Mouse (Mus musculus) ovary, postnatal 36 days (tissue): ENCODE measurements around the gene Cldn14.

Experiments
- DNase-seq: peaks from one replicate; pipeline ENCODE4 v3.0.0; 2022; ENCODE audit warnings: low spot score, mixed read lengths

Gene Cldn14

DNA sequence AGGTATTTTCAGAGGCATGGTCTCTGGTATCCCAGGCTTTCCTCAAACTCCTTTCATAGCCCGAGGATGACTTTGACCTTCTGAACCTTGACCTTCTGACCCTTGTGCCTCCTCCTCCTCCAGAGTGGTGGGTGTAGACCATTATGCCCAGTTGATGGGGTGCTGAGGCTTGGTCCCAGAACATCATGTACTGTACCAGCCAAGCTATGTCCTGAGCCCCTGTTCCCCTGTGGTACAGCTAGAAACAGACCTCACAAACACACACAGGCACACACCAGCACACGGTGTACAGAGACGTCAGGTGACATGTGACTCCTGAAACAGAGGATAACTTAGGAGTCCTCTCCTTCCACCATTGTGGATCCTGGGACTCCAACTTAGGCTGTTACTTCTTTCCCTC, 95.8 kb downstream of the Cldn14 start:
- no peak for DNase-seq

DNA sequence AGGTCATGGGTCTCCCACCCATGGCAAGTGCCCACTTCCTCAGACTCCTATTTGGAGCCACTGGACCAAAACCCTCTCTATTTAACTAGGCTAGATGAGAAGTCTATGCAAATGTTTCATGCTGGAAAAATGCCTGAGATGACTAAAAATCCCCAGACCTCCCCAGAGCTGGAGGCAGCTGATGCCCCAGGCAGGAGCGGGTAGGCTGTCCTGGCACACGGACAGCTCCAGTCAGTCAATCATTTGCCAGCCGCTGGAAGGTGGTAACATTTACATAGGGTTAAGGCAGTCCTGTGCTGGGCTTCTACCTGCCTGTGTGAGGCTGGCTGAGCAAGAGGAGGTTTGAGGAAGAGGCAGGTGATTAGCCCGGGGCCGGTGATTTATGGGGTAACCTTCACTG, 96.5 kb downstream of the Cldn14 start:
- DNase-seq: no peak

DNA sequence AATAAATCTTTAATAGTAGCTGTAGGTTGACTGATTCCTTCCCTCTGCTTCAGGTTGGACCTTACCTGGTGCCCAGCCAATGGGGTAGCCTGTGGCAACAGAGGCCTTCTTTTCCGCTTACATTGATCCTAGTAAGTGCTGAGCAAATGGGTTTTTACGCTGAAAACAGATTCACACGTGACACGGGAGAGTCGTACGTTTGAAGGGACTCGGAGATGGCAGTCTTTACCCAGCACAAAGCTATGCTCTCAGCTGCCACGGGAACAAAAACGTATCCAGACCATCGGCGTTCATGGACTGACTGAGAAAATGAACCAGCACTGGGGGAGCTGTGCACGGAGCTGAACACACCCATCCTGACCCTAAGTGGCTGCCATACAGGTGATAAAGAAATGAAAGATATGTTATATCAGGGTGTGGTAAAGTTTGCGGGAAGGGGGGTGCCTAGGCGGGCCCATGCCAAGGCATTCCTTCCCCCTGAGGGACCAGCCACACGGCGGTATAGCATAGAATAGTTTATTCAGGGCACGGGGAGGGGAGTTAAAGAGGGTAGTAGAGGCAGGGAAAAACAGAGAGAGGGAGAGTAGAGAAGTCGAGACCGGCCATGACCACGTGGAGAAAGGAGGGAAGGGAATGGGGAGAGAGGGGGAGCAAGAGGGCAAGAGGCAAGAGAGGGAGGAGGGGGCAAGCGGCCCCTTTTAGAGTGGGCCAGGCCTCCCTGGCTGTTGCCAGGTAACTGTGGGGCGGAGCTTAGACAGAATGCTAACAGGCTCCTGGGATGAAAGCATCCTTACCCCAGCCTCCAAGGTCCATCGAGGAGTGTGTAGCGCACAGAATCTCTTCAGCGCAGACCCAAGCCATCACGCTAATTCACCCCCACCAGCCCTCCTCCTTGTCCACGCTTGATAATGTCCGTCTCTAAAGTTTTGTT, 97.6 kb downstream of the Cldn14 start:
- DNase-seq: no peak

DNA sequence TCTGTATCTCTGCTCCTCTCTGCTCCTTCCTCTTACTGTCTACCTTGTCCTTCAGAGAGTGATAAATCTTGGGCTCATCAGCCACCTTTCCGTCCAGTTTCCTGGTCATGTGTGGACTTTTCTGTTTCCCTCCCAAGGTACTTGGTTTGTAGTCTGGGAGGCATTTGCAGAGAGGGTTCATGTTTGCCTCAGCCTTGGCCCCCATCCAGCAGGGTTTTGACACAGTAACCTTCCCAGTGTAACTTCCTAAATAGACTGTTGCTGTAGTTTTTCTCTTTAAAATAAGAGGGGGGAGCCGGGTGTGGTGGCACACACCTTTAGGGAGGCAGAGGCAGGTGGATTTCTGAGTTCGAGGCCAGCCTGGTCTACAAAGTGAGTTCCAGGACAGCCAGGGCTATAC, 98.7 kb downstream of the Cldn14 start:
- no peak for DNase-seq

DNA sequence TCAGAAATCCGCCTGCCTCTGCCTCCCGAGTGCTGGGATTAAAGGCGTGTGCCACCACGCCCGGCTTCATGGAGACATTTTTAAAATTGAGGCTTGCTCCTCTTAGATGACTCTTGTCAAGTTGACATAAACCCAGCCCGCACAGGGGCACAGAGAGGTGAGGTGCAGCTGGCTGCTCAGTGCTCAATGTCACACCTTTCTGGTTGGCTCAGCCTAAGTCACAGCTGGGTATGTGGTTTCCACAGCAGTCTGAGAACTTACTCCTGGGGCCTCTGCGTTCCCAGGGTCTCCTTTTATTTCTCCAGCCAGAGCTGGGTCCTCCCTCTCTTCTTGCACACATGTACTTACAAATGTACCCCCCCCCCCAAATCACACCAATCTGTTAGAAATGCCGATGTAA, 100.4 kb downstream of the Cldn14 start:
- DNase-seq: no peak

DNA sequence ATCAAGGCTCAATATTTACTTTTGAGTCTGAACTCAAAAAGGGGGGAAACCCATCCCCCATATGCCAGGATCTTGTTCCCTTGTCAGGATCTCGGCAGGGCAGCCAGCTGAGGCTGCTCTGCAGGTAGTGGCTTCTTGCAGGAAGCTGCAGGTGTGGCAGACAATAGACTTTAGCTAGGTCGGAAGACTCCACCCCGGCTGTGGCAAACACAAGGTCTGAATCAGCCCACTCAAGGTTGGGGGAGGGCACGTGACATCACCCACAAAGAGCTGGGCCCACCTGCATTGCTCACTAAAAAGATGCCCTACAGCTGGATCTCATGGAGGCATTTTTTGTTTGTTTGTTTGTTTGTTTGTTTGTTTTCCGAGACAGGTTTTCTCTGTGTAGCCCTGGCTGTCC, 100.9 kb downstream of the Cldn14 start:
- DNase-seq: no peak

DNA sequence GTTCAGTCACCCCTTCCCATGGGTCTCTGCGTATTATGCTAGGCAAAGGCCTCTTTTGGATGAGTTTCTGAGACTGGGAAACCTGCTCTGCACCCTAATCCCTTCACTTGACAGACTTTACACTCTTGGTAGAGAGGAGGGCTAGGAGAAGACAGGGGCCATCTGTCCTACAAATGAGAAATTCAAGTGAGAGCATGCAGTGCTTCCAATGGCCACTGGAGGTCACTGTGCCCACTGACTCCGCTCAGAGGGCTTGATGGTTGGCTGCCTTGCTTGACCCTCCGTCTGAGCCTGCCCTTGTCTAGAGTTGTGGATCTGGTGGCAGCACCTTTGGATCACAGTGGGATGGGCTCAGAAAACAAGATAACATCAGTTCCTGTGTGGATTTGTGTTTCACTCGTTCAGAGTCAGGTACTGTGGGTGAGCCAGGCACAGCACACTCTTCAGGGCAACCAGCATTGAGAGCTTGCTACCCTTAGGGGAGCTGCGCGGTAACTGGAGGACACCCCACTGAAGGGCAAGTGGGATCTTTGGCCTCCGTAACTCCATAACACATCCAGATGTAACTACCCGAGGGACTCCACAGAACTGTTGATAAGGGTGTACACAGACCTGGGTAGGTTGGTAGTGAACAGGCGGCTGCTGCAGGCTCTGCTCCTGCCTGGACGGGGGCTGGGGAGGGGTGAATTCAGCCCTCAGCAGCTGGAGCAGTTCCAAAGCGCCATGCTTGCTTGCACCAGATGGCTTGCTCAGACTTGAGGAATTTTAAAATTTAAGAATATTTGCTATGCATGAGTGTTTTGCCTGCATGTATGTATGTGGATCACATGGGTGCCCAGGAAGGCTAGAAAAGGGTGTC, 102.3 kb downstream of the Cldn14 start:
- peak; percentile 56 for DNase-seq

DNA sequence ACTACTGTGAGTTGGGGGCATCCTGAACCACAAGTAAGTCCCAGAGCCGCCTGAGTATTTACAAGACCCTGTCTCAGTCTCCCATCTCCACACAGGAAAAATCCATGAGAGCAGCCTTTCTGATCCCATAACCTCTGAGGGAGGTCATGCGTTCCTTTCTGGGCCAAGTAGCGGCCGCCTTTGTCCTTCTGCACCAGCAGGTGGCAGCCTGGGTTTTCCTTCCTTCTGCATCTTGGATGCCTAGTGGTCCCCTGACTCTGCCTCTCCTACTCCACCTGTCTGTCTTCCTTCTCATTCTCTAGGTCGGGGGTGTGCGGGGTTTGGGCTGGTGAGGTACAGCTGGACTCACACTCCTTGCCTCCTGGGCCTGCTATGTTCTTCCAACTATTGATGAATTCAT, 105.6 kb downstream of the Cldn14 start:
- DNase-seq: no peak

DNA sequence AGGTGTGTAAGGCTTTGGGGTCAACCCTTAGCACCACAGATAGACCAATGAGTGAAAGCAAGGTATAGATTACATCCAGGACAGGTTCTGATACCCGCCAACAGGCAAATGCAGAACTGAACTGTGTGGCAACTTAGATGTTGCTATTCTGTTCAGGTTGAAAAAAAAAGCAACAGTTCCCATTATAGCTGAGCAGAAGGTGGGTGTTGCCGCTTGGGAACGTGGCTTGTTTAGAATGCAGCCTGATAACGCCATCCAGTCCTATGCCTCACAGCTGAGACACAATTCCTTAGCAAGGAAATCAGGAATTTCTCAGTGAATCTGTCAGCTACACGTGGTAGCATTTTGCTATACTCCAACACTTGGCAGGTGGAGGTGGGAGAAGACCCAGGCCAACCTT, 115.4 kb downstream of the Cldn14 start:
- no peak for DNase-seq

DNA sequence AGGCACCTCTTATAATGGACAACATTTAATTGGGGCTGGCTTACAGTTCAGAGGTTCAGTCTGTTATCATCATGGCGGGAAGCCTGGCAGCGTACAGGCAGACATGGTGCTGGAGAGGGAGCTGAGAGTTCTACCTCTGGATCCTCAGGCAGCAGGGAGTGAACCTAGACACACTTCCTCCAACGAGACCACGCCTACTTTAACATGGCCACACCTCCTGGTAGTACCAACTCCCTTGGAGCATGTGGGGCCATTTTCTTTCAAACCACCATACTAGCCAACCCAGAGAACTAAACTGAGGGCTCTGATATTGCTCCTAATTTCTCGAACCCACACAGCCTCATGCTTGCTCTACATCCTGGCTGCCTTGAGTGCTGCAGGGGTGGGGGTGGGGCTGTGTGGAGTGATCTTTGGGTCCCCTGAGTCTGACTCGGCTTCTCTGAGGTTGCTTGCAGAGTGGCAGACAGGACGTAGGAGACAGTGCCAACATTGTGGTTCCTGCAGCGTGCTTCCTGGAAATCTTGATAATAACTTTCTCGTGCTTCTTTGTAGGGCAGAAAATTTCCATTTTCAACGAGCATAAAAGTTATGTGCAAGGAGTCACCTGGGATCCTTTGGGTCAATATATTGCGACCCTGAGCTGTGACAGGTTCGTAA, 117.6 kb downstream of the Cldn14 start:
- no peak for DNase-seq

DNA sequence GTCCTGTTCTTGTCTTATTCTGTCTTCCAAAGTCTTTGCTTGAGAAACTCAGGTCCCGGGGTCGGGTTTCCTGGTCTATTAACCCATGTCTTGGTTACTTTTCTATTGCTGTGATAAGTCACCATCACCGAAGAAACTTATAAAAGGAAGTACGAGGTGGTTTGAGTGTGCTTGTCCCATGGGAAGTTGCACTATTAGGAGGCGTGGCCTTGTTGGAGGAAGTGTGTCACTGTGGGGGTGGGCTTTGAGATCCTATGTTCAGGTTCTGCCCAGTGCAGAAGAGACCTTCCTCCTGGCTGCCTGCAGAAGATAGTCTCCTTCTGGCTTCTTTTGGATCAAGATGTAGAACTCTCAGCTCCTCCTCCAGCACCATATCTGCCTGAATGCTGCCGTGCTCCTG, 120.2 kb downstream of the Cldn14 start:
- no peak for DNase-seq

DNA sequence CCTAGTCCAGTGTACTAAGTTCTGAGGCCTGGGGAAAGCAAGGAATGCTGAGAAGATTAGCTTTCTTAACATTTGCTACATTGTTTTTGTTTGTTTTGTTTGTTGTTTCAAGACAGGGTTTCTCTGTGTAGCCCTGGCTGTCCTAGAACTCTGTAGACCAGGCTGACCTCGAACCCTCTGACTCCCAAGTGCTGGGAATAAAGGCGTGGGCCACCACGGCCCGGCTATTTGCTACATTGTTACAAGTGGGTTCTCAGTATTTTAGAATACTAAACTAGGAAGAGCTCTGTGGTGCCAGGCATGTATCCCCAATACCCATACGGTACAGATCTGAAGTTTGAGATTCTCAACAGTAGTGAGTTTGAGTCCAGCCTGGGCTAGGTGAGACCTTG, 123.9 kb downstream of the Cldn14 start:
- no peak for DNase-seq

DNA sequence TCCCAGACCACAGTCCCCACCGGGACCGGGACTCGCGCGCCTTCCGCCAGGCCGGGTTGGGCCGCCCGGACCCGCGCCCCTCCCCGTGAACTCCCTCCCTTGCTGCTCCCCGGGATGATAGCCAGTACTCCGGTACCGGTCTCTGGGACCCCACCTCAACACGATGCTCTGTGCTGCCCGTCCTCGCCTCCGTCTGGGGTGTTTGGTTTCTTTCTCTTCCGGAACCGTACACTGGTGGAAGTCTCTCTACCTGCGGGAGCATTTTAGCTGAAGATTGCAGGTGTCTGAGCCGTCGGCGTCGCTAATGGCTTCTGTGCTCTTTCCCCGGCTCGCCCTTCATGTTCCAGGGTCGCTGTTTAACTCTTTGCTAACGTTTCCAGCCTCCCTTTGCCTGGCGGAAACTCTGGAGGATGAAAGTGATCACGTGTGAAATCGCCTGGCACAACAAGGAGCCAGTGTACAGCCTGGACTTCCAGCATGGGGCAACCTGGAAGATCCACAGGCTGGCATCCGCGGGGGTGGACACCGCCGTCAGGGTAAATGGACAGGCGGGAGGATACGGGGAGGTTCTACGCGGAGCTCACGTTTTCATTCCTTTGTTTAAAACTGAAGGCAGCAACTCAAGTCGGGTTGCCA, 124.4 kb downstream of the Cldn14 start:
- peak; percentile 19 for DNase-seq

DNA sequence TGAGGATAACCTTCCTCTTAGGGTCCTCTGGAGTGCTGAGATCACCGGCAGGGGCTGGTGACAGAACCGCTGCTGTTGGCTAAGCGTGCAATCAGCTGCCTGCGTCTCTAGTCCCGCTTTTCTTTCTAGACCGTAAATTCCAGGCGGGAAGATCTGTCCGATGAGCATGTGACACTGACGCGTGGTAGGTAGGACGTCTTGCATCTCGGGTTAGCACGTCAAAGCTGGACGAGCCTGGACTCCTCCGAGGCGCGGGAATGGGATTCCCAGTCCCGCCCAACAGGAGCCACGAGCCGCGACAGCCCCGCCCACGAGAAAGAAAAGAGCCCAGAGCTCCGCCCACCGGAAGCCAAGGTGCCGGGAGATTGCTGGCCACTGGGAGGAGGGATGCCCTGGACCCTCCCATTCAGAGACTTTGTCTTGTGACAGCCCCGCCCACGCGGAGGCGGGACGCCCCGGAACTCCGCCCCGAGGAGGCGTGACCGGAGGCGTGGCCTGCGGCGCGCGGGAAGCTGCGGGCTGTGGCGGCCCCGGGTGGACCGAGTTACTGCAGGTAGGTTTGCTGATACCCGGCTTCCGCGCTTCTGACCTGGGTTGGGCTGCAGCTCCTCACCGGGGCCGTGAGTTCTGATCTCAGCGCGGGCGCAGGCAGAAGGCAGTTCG, 125.1 kb downstream of the Cldn14 start, which contains the start of gene Chaf1b:
Gene Chaf1b, plus strand, starts transcription at position 479 of the 663 bp plus-strand sequence.
- peak; percentile 98 for DNase-seq

DNA sequence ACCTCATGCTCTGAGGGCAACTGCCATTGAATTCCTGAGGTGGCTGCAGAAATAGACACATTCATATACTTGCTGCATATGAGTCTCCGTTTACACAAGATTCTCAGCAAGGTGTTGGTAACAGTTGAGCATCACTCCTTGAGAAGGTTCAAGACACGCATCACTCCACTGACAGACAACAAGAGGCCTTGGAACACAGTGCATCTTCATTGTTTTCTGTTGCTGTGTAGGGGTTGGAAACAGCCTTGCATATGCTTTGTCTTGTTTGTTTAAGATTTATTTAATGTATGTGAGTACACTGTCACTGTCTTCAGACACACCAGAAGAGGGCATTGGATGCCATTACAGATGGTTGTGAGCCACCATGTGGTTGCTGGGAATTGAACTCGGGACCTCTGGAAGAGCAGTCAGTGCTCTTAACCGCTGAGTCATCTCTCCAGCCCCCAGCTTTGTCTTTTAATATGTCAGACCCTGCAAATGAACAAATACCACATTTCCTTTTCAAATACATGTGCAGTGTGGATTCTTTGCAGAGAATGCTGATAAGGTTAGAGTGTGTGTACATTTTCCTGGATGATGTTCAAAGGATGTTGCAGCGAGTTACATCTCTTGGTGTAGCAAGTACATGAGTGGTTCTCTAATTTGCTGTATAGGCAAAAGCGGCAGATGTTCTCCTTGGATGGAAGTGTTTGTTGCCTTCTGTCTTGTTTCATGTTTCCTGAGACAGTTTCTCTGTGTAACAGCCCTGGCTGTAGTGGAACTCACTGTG, 130.8 kb downstream of the Cldn14 start:
- DNase-seq: no peak

DNA sequence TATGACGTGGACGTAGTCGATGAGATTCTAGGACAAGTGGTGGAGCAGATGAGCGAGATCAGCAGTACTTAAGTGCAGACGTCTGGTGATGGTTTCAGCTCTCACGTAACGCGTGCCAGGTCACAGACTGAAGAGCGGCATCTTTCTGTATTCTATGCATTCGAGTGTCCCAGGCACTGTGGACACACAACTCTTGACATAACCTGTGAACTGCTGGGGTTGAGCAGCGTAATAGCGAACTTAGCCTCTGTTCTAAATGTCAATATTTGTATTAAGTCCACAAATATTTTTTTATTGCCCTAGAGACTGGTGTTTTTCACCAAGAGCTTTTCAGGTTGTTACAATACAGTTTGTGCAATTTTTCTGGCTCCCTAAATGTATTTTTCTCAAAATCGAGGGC, 133.8 kb downstream of the Cldn14 start:
- DNase-seq: no peak
